Mouse (Mus musculus): ENCODE measurements at regions not wholly inside any gene's neighbourhood (a gene's known extent, or its start where the extent isn't known, plus 50 kb on each side); places are given as distances from the start of the nearest gene placed in this dataset.
"Not testable (repeated sequence)": the region's sequence is repeated elsewhere in the genome, so short reads cannot be mapped to it uniquely, and the experiment has no call there.

DNA sequence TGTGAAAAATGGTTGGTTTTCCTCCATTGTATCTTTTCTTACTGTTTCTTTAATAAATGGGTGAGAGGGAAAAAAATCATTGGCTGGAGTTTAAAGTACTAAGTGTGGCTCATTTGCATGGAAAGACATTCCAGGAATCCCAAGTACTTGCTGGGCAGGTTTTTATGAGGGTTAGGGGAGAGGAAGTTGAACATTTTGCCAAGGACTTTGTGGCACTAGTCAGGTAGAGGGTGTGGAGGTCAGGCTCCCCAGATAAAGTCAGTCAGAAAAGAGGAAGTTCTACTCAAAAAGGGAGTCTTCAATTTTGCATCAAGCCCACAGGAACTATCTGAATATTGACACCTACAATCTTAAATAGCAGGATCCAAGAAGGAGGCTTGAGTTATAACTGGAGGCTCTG, 346.5 kb upstream of the Dab2 start:
- no peaks in the 10 kb centered on the region for H3K36me3 ChIP-seq
- no peak overlapping the region for H3K27ac ChIP-seq
- H3K27me3 ChIP-seq = no peaks in the 10 kb centered on the region
- ATAC-seq (replicated peaks; ENCODE audit: insufficient number of reproducible peaks, insufficient read depth, low FRiP score, low read depth) = no peak
- no peak overlapping the region for H3K9ac ChIP-seq
- H3K9me3 ChIP-seq (replicated peaks) = no peaks in the 10 kb centered on the region
- H3K4me1 ChIP-seq (replicated peaks) = no peaks in the 10 kb centered on the region
- H3K4me3 ChIP-seq = no peak overlapping the region
- no peak overlapping the region for H3K4me2 ChIP-seq

DNA sequence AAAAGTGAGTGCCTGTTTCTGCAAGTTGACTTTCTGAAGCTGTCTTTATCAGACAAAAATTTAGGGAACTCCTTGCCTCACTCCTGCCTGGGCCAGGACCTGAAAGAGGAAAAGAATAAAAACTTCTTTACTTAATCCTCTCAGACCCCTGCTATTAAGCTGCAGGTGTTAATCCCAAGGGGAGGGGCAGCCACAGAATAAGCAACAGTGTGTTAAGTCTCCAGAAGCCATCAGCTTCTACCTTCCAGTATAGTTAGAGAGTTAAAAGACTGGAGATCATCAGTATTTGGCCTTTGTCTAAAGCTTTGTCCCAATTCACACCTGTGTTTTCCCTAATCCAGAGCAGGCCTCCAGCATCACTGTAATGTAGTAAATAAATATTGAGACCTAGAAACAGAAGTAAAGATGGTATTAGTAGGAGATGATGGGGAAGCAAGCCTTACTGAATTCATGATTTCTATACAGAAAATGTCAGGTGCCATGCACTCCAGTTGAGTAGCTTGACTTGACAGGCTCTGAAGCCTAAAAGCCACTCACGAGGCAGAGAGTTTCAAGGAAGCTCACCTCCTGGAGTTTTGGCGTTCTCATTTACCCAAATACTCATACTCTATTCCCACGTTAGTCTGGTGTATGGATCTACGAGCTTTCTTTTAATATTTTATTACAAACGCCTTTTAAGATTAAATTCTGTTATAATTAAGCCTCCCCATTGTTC, 308.1 kb upstream of the Dab2 start:
- Histone ChIP-seq H3K27ac (no peak overlapping the region), H3K36me3 (no peaks in the 10 kb centered on the region), H3K9ac (no peak overlapping the region), H3K4me2 (no peak overlapping the region), H3K9me3 (replicated peaks) (no peaks in the 10 kb centered on the region), H3K4me1 (replicated peaks) (no peaks in the 10 kb centered on the region), H3K4me3 (no peak overlapping the region), H3K27me3 (no peaks in the 10 kb centered on the region)
- ATAC-seq (replicated peaks; ENCODE audit: insufficient number of reproducible peaks, insufficient read depth, low FRiP score, low read depth) = no peak
- 77% methylated on average over 5 of the region's 5 CpGs for WGBS

DNA sequence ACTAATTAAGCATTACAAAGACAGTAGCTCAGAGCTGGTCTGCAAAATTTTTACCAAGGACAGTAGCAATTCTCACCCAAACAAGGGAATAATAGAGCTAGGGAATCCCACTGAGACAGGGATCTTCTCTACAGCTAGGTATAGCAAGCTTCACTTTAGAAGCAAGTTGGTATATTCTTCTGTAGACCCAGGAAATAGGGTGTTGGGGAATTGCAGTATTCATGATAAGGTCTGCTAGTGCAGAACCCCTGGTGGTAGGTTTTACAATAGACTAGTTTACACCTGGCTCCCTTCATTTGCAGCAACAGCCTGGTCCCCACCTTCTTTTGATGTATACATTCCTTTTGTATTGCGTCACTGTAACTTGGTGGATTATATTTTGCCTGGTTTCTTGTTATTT, 307.4 kb upstream of the Dab2 start:
- H3K9ac ChIP-seq; H3K27me3 ChIP-seq; H3K9me3 ChIP-seq (replicated peaks); H3K36me3 ChIP-seq; H3K4me3 ChIP-seq; H3K27ac ChIP-seq; H3K4me2 ChIP-seq; ATAC-seq (replicated peaks; ENCODE audit: insufficient number of reproducible peaks, insufficient read depth, low FRiP score, low read depth); H3K4me1 ChIP-seq (replicated peaks): not testable (repeated sequence)
- WGBS = 80% methylated on average over 1 of the region's 1 CpGs

DNA sequence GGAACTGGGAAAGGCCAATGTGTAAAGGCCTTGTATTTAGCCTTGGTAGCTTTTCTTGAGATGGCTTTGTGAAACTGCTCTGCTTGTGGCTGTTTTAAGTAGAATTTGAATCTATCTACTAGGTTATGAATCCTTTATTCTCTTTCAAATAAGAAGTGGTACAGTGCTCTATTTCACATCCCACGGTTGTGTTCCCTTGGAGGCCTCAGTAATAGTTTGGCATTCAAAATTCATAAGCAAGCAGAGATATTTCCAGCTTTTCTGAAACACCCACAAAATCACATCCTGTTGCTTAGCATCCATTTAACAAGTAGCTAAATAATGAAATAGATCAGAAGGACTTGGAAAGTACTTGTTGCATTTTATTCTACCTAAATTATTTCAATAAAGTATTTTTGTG, 298.8 kb upstream of the Dab2 start:
- Histone ChIP-seq H3K27ac (no peak overlapping the region), H3K4me3 (no peak overlapping the region), H3K4me2 (no peak overlapping the region), H3K27me3 (no peaks in the 10 kb centered on the region), H3K4me1 (replicated peaks) (no peaks in the 10 kb centered on the region), H3K9ac (no peak overlapping the region), H3K9me3 (replicated peaks) (no peaks in the 10 kb centered on the region), H3K36me3 (no peaks in the 10 kb centered on the region)
- WGBS = 80% methylated on average over 1 of the region's 1 CpGs
- no peak for ATAC-seq (replicated peaks; ENCODE audit: insufficient number of reproducible peaks, insufficient read depth, low FRiP score, low read depth)

DNA sequence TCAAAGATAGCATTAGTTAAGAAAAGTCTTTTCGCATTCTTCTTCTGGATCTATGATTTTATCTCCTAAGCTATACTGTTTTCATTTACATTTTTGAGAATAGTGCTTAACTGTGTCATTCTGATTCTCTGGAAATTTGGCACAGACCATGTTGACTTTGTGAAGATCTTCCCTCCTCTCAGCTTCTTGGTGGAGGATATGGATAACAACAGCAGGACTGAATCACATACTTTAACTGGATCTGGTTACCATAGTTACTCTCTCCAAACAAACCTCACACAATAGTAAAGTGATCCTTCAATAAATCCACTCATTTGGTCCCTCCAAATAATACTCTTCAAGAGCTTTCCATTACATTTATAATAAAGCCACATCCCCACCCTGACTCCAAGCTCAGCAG, 298.2 kb upstream of the Dab2 start:
- Histone ChIP-seq H3K4me3 (no peak overlapping the region), H3K27ac (no peak overlapping the region), H3K9me3 (replicated peaks) (no peaks in the 10 kb centered on the region), H3K27me3 (no peaks in the 10 kb centered on the region), H3K36me3 (no peaks in the 10 kb centered on the region), H3K4me2 (no peak overlapping the region), H3K9ac (no peak overlapping the region), H3K4me1 (replicated peaks) (no peaks in the 10 kb centered on the region)
- ATAC-seq (replicated peaks; ENCODE audit: insufficient number of reproducible peaks, insufficient read depth, low FRiP score, low read depth) = no peak
- 81% methylated on average over 1 of the region's 1 CpGs for WGBS

DNA sequence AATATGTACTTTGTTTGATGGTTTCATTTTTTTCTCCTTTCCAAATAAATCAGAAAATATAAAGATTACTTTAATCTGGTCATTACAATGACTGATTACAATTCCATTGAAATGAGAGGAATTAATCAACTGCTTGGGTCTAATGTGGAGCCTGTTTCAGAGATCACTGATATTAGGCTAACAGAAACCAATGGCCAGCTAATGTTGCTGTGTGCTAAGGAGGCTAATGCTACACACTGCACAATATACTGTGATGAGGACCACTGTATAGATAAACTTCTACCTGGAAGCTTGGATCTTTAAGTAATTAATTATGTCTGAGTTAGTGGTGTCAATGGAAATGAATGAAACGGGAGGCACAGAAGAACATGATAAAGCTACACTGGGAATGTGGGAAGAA, 284.6 kb upstream of the Dab2 start:
- H3K27ac ChIP-seq = no peak overlapping the region

DNA sequence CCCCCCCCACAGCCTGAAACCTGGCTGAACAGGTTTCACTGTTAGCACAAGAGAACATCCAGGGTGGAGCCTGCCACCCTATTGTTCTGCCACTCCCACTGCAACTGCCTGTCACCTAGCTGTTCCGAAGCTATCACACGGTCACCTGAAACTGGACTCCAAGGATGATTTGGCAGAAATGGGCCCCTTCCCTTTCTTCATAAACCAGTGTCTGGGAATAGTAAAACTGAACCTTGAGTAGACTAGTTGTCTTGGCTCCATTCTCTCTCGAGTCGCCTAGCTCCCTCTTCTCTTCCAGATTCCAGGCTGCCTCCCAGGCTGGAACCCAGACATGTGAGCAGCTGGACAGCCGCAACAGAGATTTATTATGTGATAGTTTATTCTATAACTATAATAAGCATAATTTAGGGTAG, 282.9 kb upstream of the Dab2 start:
- H3K4me2 ChIP-seq = no peak overlapping the region
- H3K9me3 ChIP-seq (replicated peaks) = no peaks in the 10 kb centered on the region
- H3K4me3 ChIP-seq = no peak overlapping the region
- no peak overlapping the region for H3K27ac ChIP-seq
- H3K9ac ChIP-seq = no peak overlapping the region
- ATAC-seq (replicated peaks; ENCODE audit: insufficient number of reproducible peaks, insufficient read depth, low FRiP score, low read depth) = no peak
- H3K36me3 ChIP-seq = no peaks in the 10 kb centered on the region
- no peaks in the 10 kb centered on the region for H3K4me1 ChIP-seq (replicated peaks)
- 64% methylated on average over 5 of the region's 5 CpGs for WGBS
- H3K27me3 ChIP-seq = no peaks in the 10 kb centered on the region

More for the DNA sequence above, 284.6 kb upstream of the Dab2 start:
- Histone ChIP-seq H3K4me3 (no peak overlapping the region), H3K4me1 (replicated peaks) (no peaks in the 10 kb centered on the region), H3K9me3 (replicated peaks) (no peaks in the 10 kb centered on the region), H3K27me3 (no peaks in the 10 kb centered on the region), H3K9ac (no peak overlapping the region), H3K36me3 (no peaks in the 10 kb centered on the region), H3K4me2 (no peak overlapping the region)
- WGBS = 58% methylated on average over 1 of the region's 1 CpGs
- ATAC-seq (replicated peaks; ENCODE audit: insufficient number of reproducible peaks, insufficient read depth, low FRiP score, low read depth) = no peak

DNA sequence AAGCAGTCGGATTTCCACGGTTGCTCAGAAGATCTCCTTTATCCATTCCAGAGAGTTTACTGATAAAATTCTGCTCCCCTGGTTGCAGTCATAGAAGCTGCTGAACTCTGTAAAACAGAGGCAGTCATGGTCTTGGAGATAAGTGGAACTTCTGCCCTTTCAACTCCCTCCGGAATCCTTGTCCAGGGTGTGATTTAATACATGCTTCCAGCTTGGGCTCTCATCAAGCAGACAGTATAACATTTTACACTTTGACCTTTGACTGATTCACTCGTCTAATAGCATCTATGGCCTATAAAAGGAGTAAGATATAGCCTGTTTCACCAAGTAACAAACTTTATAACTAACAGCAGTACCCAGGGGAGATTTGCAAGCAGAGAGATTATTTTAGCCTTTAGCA, 274.0 kb upstream of the Dab2 start:
- Histone ChIP-seq H3K27me3 (no peaks in the 10 kb centered on the region), H3K4me2 (no peak overlapping the region), H3K9ac (no peak overlapping the region), H3K4me3 (no peak overlapping the region), H3K9me3 (replicated peaks) (no peaks in the 10 kb centered on the region), H3K36me3 (no peaks in the 10 kb centered on the region), H3K27ac (no peak overlapping the region), H3K4me1 (replicated peaks) (no peaks in the 10 kb centered on the region)
- no peak for ATAC-seq (replicated peaks; ENCODE audit: insufficient number of reproducible peaks, insufficient read depth, low FRiP score, low read depth)
- whole genome bisulfite sequencing = 23% methylated on average over 4 of the region's 4 CpGs

DNA sequence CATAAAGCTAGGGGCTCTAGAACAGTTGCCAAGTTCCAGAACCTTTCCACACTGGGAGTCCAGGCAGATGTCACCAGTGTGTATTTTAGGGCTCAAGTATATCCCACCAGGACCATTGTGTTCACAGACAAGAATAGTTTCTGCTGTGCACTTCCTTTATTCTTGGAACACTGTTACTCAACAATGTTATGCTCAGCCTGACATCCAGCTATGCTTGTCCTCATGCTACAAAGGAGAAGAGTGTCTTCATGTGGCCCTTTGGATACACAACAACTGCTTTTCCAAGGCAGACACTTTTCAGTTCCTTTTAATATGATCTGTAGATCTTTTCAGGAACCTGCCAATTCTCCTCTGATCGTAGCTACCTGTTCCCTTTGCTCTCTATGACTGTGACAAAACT, 270.4 kb upstream of the Dab2 start:
- H3K9me3 ChIP-seq (replicated peaks) = no peaks in the 10 kb centered on the region
- H3K9ac ChIP-seq = no peak overlapping the region
- H3K27me3 ChIP-seq = no peaks in the 10 kb centered on the region
- ATAC-seq (replicated peaks; ENCODE audit: insufficient number of reproducible peaks, insufficient read depth, low FRiP score, low read depth) = no peak
- H3K4me2 ChIP-seq = no peak overlapping the region
- H3K4me1 ChIP-seq (replicated peaks) = no peaks in the 10 kb centered on the region
- 85% methylated on average over 1 of the region's 1 CpGs for WGBS
- no peak overlapping the region for H3K4me3 ChIP-seq
- no peak overlapping the region for H3K27ac ChIP-seq
- H3K36me3 ChIP-seq = no peaks in the 10 kb centered on the region

DNA sequence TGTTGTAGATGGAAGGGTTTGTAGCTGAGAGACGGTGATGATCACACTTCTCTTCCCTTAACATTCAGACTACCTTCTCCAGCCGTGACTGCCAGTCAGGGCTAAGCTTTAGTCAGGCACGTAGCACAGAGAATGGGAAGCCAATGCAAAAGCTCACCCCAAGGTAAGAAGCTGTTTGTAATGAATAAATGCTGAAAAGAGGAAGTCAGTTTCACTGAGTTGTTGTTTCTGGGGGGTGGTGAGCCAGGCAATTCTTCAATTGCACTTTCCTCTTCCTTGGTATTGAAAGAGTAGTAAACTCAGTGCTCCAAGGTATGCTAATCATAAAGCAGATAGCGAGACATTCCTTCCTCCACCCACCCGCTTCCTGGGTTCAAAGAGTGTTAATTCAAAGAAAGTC, 269.2 kb upstream of the Dab2 start:
- 67% methylated on average over 5 of the region's 5 CpGs for WGBS
- Histone ChIP-seq H3K9ac (no peak overlapping the region), H3K36me3 (no peaks in the 10 kb centered on the region), H3K27ac (no peak overlapping the region), H3K4me2 (no peak overlapping the region), H3K9me3 (replicated peaks) (no peaks in the 10 kb centered on the region), H3K4me1 (replicated peaks) (no peaks in the 10 kb centered on the region), H3K27me3 (no peaks in the 10 kb centered on the region), H3K4me3 (no peak overlapping the region)
- no peak for ATAC-seq (replicated peaks; ENCODE audit: insufficient number of reproducible peaks, insufficient read depth, low FRiP score, low read depth)

DNA sequence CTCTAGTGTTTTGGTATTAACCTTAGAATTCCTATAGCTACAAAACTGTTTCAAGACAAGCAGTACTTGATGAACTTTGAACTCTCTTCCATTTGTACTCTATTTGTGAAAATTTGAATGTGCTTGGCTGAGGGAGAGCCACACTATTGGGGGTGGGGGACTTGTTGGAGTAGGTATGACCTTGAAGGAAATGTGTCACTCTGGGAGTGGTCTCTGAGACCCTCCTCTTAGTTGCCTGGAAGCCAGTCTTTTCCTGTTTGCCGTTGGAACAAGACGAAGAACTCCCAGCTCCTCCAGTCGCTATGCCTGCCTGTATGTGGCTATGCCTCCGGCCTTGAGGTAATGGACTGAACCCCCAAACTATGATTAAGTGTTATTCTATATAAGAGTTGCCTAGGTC, 265.4 kb upstream of the Dab2 start:
- no peak for ATAC-seq (replicated peaks; ENCODE audit: insufficient number of reproducible peaks, insufficient read depth, low FRiP score, low read depth)
- H3K27me3 ChIP-seq = no peaks in the 10 kb centered on the region
- H3K36me3 ChIP-seq = no peaks in the 10 kb centered on the region

DNA sequence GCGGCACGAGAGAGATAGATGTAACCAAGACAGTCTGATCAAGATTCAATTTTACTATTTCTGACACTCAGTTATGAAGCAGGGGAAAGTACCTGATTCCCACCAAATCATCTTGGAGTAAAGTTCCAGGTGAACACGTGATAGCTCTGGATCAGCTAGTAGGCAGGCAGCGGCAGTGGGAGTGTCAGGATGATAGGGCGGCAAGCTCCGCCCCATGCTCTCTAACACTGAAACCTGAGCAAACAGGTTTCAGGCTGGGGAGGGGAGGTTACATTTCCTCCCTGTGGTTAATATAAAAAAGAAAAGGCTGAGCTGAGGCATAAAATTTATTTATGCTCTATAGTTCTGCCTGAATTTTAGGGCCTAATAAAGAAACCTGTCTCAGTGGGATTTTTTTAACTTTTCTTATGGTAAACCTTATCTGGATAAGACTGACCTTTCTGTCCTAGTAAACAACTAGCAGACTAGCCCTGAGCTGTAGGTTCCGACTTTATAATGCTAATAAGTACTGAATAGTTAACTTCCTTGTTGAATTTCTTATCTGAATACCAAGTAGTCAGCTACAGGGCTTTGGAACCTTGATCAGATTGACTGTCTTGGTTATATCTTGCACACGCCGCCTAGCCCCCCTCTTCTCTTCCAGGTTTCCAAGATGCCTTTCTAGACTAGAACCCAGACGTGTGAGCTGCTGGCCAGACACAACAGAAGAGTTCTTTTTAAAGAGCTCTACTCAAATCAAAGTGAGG, 254.9 kb upstream of the Dab2 start:
- Histone ChIP-seq H3K4me1 (replicated peaks) (no peaks in the 10 kb centered on the region), H3K36me3 (no peaks in the 10 kb centered on the region), H3K27ac (no peak overlapping the region), H3K27me3 (no peaks in the 10 kb centered on the region), H3K9me3 (replicated peaks) (no peaks in the 10 kb centered on the region), H3K4me2 (no peak overlapping the region), H3K4me3 (no peak overlapping the region), H3K9ac (no peak overlapping the region)
- ATAC-seq (replicated peaks; ENCODE audit: insufficient number of reproducible peaks, insufficient read depth, low FRiP score, low read depth) = no peak
- WGBS = 50% methylated on average over 10 of the region's 10 CpGs

More for the DNA sequence above, 265.4 kb upstream of the Dab2 start:
- H3K27ac ChIP-seq = no peak overlapping the region
- H3K4me2 ChIP-seq = no peak overlapping the region
- no peak overlapping the region for H3K9ac ChIP-seq
- no peaks in the 10 kb centered on the region for H3K4me1 ChIP-seq (replicated peaks)
- no peak overlapping the region for H3K4me3 ChIP-seq
- no peaks in the 10 kb centered on the region for H3K9me3 ChIP-seq (replicated peaks)
- WGBS = 86% methylated on average over 4 of the region's 4 CpGs
